Mouse (Mus musculus): ENCODE measurements at regions not wholly inside any gene's neighbourhood (a gene's known extent, or its start where the extent isn't known, plus 50 kb on each side); places are given as distances from the start of the nearest gene placed in this dataset.
"Not testable (repeated sequence)": the region's sequence is repeated elsewhere in the genome, so short reads cannot be mapped to it uniquely, and the experiment has no call there.

- Histone ChIP-seq H3K4me2 (no peak overlapping the region), H3K4me3 (no peak overlapping the region), H3K4me1 (replicated peaks) (no peaks in the 10 kb centered on the region), H3K27me3 (no peaks in the 10 kb centered on the region), H3K9ac (no peak overlapping the region), H3K36me3 (no peaks in the 10 kb centered on the region), H3K9me3 (no peaks in the 10 kb centered on the region), H3K27ac (replicated peaks) (no peak overlapping the region)
- 46% methylated on average over 1 of the region's 1 CpGs for WGBS
- no peak for ATAC-seq (ENCODE audit: low FRiP score, low read depth)
These were observed 67.7 kb downstream of the Alg10b start for GRCm38 (mm10) chr15:90291848-90292247.

GRCm38 (mm10) chr15:90294353-90294922 is 70.3 kb downstream of the Alg10b start:
- WGBS: 76% methylated on average over 2 of the region's 2 CpGs
- ATAC-seq (ENCODE audit: low FRiP score, low read depth): no peak
- H3K9ac ChIP-seq: no peak overlapping the region
- no peaks in the 10 kb centered on the region for H3K36me3 ChIP-seq
- no peaks in the 10 kb centered on the region for H3K27me3 ChIP-seq
- H3K27ac ChIP-seq (replicated peaks): no peak overlapping the region
- no peaks in the 10 kb centered on the region for H3K9me3 ChIP-seq
- H3K4me2 ChIP-seq: no peak overlapping the region
- no peak overlapping the region for H3K4me3 ChIP-seq
- no peaks in the 10 kb centered on the region for H3K4me1 ChIP-seq (replicated peaks)

- Histone ChIP-seq H3K9me3 (no peaks in the 10 kb centered on the region), H3K36me3 (no peaks in the 10 kb centered on the region), H3K4me1 (replicated peaks) (no peaks in the 10 kb centered on the region), H3K27ac (replicated peaks) (no peak overlapping the region), H3K27me3 (no peaks in the 10 kb centered on the region), H3K9ac (no peak overlapping the region), H3K4me3 (no peak overlapping the region), H3K4me2 (no peak overlapping the region)
- ATAC-seq (ENCODE audit: low FRiP score, low read depth): no peak
- WGBS: 58% methylated on average over 7 of the region's 7 CpGs
These were observed 74.5 kb downstream of the Alg10b start for GRCm38 (mm10) chr15:90298566-90298965.

GRCm38 (mm10) chr15:90303393-90303792 is 79.3 kb downstream of the Alg10b start:
- no peak overlapping the region for H3K9ac ChIP-seq
- no peaks in the 10 kb centered on the region for H3K27me3 ChIP-seq
- no peak overlapping the region for H3K4me2 ChIP-seq
- H3K4me3 ChIP-seq: no peak overlapping the region
- H3K36me3 ChIP-seq: no peaks in the 10 kb centered on the region
- H3K27ac ChIP-seq (replicated peaks): no peak overlapping the region
- H3K4me1 ChIP-seq (replicated peaks): no peaks in the 10 kb centered on the region
- no peak for ATAC-seq (ENCODE audit: low FRiP score, low read depth)
- 89% methylated on average over 1 of the region's 1 CpGs for WGBS
- no peaks in the 10 kb centered on the region for H3K9me3 ChIP-seq

- ATAC-seq (ENCODE audit: low FRiP score, low read depth): no peak
- Histone ChIP-seq H3K27me3 (no peaks in the 10 kb centered on the region), H3K27ac (replicated peaks) (no peak overlapping the region), H3K4me2 (no peak overlapping the region), H3K9me3 (no peaks in the 10 kb centered on the region), H3K9ac (no peak overlapping the region), H3K36me3 (no peaks in the 10 kb centered on the region), H3K4me1 (replicated peaks) (no peaks in the 10 kb centered on the region), H3K4me3 (no peak overlapping the region)
- 83% methylated on average over 3 of the region's 3 CpGs for WGBS
These were observed 80.9 kb downstream of the Alg10b start for GRCm38 (mm10) chr15:90305051-90305450.

GRCm38 (mm10) chr15:90306866-90307265 is 82.8 kb downstream of the Alg10b start:
- Histone ChIP-seq H3K9ac (no peak overlapping the region), H3K9me3 (no peaks in the 10 kb centered on the region), H3K4me2 (no peak overlapping the region), H3K4me3 (no peak overlapping the region), H3K36me3 (no peaks in the 10 kb centered on the region), H3K4me1 (replicated peaks) (no peaks in the 10 kb centered on the region), H3K27me3 (no peaks in the 10 kb centered on the region), H3K27ac (replicated peaks) (no peak overlapping the region)
- no peak for ATAC-seq (ENCODE audit: low FRiP score, low read depth)
- 87% methylated on average over 3 of the region's 3 CpGs for WGBS

GRCm38 (mm10) chr15:90308433-90308832 is 84.3 kb downstream of the Alg10b start:
- not testable (repeated sequence) for H3K4me3 ChIP-seq; ATAC-seq (ENCODE audit: low FRiP score, low read depth); H3K36me3 ChIP-seq; H3K27me3 ChIP-seq; H3K9ac ChIP-seq; H3K9me3 ChIP-seq; H3K4me2 ChIP-seq; H3K4me1 ChIP-seq (replicated peaks); H3K27ac ChIP-seq (replicated peaks)
- 19% methylated on average over 5 of the region's 5 CpGs for WGBS

- no peak for ATAC-seq (ENCODE audit: low FRiP score, low read depth)
- no peak overlapping the region for H3K4me3 ChIP-seq
- H3K27me3 ChIP-seq: no peaks in the 10 kb centered on the region
- no peak overlapping the region for H3K27ac ChIP-seq (replicated peaks)
- WGBS: 20% methylated on average over 1 of the region's 1 CpGs
- no peaks in the 10 kb centered on the region for H3K36me3 ChIP-seq
- no peak overlapping the region for H3K4me2 ChIP-seq
- H3K4me1 ChIP-seq (replicated peaks): no peaks in the 10 kb centered on the region
- H3K9me3 ChIP-seq: no peaks in the 10 kb centered on the region
- H3K9ac ChIP-seq: no peak overlapping the region
These were observed 84.8 kb downstream of the Alg10b start for GRCm38 (mm10) chr15:90308869-90309268.

- no peak for ATAC-seq (ENCODE audit: low FRiP score, low read depth)
- no peaks in the 10 kb centered on the region for H3K4me1 ChIP-seq (replicated peaks)
- no peaks in the 10 kb centered on the region for H3K36me3 ChIP-seq
- H3K9ac ChIP-seq: no peak overlapping the region
- no peaks in the 10 kb centered on the region for H3K9me3 ChIP-seq
- H3K27me3 ChIP-seq: no peaks in the 10 kb centered on the region
- no peak overlapping the region for H3K4me2 ChIP-seq
- no peak overlapping the region for H3K27ac ChIP-seq (replicated peaks)
- H3K4me3 ChIP-seq: no peak overlapping the region
These were observed 85.6 kb downstream of the Alg10b start for GRCm38 (mm10) chr15:90309664-90310063.

GRCm38 (mm10) chr15:90321774-90322173 is 97.7 kb downstream of the Alg10b start:
- ATAC-seq (ENCODE audit: low FRiP score, low read depth): no peak
- no peaks in the 10 kb centered on the region for H3K27me3 ChIP-seq
- WGBS: 37% methylated on average over 3 of the region's 3 CpGs

GRCm38 (mm10) chr15:90333275-90333674 is 109.2 kb downstream of the Alg10b start:
- WGBS: 5% methylated on average over 4 of the region's 4 CpGs
- H3K4me3 ChIP-seq: no peak overlapping the region

More at GRCm38 (mm10) chr15:90321774-90322173, 97.7 kb downstream of the Alg10b start:
- H3K4me2 ChIP-seq: no peak overlapping the region
- no peak overlapping the region for H3K27ac ChIP-seq (replicated peaks)
- no peak overlapping the region for H3K9ac ChIP-seq
- H3K36me3 ChIP-seq: no peaks in the 10 kb centered on the region
- no peaks in the 10 kb centered on the region for H3K4me1 ChIP-seq (replicated peaks)
- no peak overlapping the region for H3K4me3 ChIP-seq
- H3K9me3 ChIP-seq: no peaks in the 10 kb centered on the region

GRCm38 (mm10) chr15:90333766-90334165 is 109.7 kb downstream of the Alg10b start:
- Histone ChIP-seq H3K9me3 (no peaks in the 10 kb centered on the region), H3K36me3 (no peaks in the 10 kb centered on the region), H3K27ac (replicated peaks) (no peak overlapping the region), H3K9ac (no peak overlapping the region), H3K4me1 (replicated peaks) (0 out of 2 replicates have a peak, but pooled peaks cover 3% of the 10 kb centered on the region), H3K27me3 (no peaks in the 10 kb centered on the region), H3K4me3 (no peak overlapping the region), H3K4me2 (no peak overlapping the region)
- ATAC-seq (ENCODE audit: low FRiP score, low read depth): no peak
- WGBS: 48% methylated on average over 1 of the region's 1 CpGs

More at GRCm38 (mm10) chr15:90333275-90333674, 109.2 kb downstream of the Alg10b start:
- Histone ChIP-seq H3K4me2 (no peak overlapping the region), H3K9ac (no peak overlapping the region), H3K4me1 (replicated peaks) (0 out of 2 replicates have a peak, but pooled peaks cover 3% of the 10 kb centered on the region), H3K27ac (replicated peaks) (no peak overlapping the region), H3K27me3 (no peaks in the 10 kb centered on the region), H3K36me3 (no peaks in the 10 kb centered on the region), H3K9me3 (no peaks in the 10 kb centered on the region)
- no peak for ATAC-seq (ENCODE audit: low FRiP score, low read depth)

- no peak overlapping the region for H3K4me3 ChIP-seq
- H3K4me2 ChIP-seq: no peak overlapping the region
- 0 out of 2 replicates have a peak, but pooled peaks cover 3% of the 10 kb centered on the region for H3K4me1 ChIP-seq (replicated peaks)
- H3K9ac ChIP-seq: no peak overlapping the region
- no peaks in the 10 kb centered on the region for H3K36me3 ChIP-seq
- no peaks in the 10 kb centered on the region for H3K27me3 ChIP-seq
- no peak overlapping the region for H3K27ac ChIP-seq (replicated peaks)
- no peak for ATAC-seq (ENCODE audit: low FRiP score, low read depth)
- no peaks in the 10 kb centered on the region for H3K9me3 ChIP-seq
- 56% methylated on average over 4 of the region's 4 CpGs for WGBS
These were observed 110.3 kb downstream of the Alg10b start for GRCm38 (mm10) chr15:90334406-90334805.
